Mouse (Mus musculus): Measurements from ENCODE around the gene Dlx3. TPM values are rescaled to one million over a fixed set of nuclear protein-coding genes. Genes with fewer than 3 reads are reported as not detected.

Gene Dlx3
- polyA plus RNA-seq, 1 experiment from 2014 or later: 3.0 TPM

DNA sequence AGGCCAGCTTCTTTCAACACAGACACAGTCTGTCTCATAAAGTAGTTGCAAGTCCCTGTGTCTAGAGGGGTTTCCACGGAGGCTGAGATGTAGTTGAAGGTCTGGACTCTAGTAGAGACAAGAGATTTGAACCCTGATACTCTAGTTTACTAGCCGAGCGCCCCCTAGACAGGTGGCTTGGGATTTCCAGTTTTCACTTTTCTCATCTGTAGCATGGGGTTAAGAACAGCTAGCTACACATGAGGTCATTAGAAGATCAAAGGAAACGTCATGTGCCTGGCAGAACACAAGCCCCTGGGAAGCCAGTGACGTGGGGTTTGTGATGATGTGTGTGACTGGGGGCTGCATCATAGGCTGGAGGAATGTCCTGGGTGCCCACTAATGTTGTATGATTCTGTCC is 37.4 kb downstream of the Dlx3 start:
- H3K9me3 ChIP-seq (replicated peaks; ENCODE audit: control insufficient read depth, low read length): no peaks in the 10 kb centered on the region
- ATAC-seq (ENCODE audit: insufficient read depth, low FRiP score): no peak
- H3K4me3 ChIP-seq (replicated peaks; ENCODE audit: low read length): no peak overlapping the region
- no peak overlapping the region for H3K9ac ChIP-seq (ENCODE audit: low read length)
- no peaks in the 10 kb centered on the region for H3K36me3 ChIP-seq (ENCODE audit: control insufficient read depth, insufficient read depth, low read length)
- WGBS: 51% methylated on average over 5 of the region's 5 CpGs
- H3K27ac ChIP-seq (ENCODE audit: low read length): no peak overlapping the region
- no peak overlapping the region for H3K4me2 ChIP-seq (ENCODE audit: low read depth, low read length)
- H3K27me3 ChIP-seq (ENCODE audit: control insufficient read depth, insufficient read depth, low read length): 0 out of 2 replicates have a peak, but pooled peaks cover 6% of the 10 kb centered on the region
- H3K4me1 ChIP-seq (ENCODE audit: control insufficient read depth, insufficient read depth, low read length): no peaks in the 10 kb centered on the region

DNA sequence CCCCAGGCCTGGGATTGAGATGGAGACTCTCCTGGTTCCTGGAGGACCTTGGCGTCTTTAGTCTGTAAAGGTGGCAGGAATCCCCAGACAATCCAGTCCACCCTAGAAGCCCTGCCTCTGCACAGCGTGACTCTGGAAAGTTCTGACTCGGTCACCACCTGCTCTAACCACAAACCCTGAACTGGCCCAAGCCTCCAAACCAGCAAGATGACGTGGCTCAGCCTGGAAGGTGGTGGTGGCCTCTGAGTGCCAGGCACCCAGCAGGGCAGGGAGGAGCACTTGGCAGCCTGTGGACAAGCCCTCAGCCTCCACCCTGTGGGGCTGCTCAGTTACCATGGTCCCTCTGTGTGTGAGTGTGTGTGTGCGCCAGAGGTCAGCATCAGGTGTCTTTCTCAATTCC is 38.0 kb downstream of the Dlx3 start:
- Histone ChIP-seq H3K4me2 (ENCODE audit: low read depth, low read length) (no peak overlapping the region), H3K4me3 (replicated peaks; ENCODE audit: low read length) (no peak overlapping the region), H3K27ac (ENCODE audit: low read length) (no peak overlapping the region), H3K9me3 (replicated peaks; ENCODE audit: control insufficient read depth, low read length) (no peaks in the 10 kb centered on the region), H3K27me3 (ENCODE audit: control insufficient read depth, insufficient read depth, low read length) (0 out of 2 replicates have a peak, but pooled peaks cover 6% of the 10 kb centered on the region), H3K9ac (ENCODE audit: low read length) (no peak overlapping the region), H3K4me1 (ENCODE audit: control insufficient read depth, insufficient read depth, low read length) (no peaks in the 10 kb centered on the region), H3K36me3 (ENCODE audit: control insufficient read depth, insufficient read depth, low read length) (no peaks in the 10 kb centered on the region)
- 80% methylated on average over 5 of the region's 5 CpGs for WGBS
- no peak for ATAC-seq (ENCODE audit: insufficient read depth, low FRiP score)

DNA sequence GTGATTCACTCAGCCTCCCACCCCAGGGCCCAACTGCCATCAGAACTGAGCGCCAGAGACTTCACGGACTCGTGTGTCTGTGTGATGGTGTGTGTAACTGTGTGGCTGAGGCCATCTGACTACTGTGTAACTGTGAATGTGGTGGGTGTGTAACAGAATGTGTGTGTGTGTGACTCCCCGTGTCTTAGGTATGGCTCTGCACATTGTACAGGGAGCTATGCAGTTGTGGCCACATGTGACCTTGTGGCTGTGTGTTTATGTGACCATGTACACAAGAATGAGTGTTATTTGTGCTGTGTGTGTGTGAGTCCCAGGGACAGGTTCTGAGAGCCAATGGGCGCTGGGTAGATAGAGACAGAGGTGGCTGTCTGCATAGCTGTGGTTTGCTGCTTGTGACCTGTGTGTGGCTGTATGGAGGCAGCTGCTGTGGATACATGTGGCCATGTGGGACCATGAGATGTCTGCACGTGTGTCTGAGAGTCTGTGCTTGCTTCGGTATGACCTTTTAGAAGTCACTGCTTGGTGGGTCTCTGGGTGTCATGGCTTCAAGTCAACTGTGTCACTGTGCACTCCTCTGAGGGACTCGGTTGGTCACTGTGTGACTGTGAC is 39.9 kb downstream of the Dlx3 start:
- 83% methylated on average over 8 of the region's 8 CpGs for WGBS
- H3K9ac ChIP-seq (ENCODE audit: low read length): no peak overlapping the region
- no peaks in the 10 kb centered on the region for H3K9me3 ChIP-seq (replicated peaks; ENCODE audit: control insufficient read depth, low read length)
- no peaks in the 10 kb centered on the region for H3K4me1 ChIP-seq (ENCODE audit: control insufficient read depth, insufficient read depth, low read length)
- no peak overlapping the region for H3K27ac ChIP-seq (ENCODE audit: low read length)
- 0 out of 2 replicates have a peak, but pooled peaks cover 2% of the 10 kb centered on the region for H3K27me3 ChIP-seq (ENCODE audit: control insufficient read depth, insufficient read depth, low read length)
- no peak overlapping the region for H3K4me3 ChIP-seq (replicated peaks; ENCODE audit: low read length)
- no peak overlapping the region for H3K4me2 ChIP-seq (ENCODE audit: low read depth, low read length)
- no peaks in the 10 kb centered on the region for H3K36me3 ChIP-seq (ENCODE audit: control insufficient read depth, insufficient read depth, low read length)
- no peak for ATAC-seq (ENCODE audit: insufficient read depth, low FRiP score)

DNA sequence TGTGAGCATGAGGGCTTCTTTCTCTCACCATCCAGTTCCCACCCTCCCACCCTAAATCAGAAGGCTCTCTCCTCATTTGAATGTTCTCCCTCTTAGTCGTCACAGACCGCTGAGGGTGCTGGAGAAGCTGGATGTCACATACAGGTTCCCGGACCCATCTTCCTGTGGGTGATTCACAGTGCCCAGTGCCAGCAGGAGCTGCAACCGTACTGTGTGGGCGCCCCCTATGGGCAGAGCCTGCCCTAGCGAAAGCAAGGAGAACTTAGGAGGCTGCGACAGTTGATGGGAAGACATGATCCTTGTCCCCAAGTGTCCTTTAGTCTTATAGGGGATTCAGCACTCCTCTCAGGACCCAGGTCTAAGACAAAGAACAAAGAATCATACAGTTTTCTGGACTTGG is 40.8 kb downstream of the Dlx3 start:
- Histone ChIP-seq H3K4me3 (replicated peaks; ENCODE audit: low read length) (no peak overlapping the region), H3K4me2 (ENCODE audit: low read depth, low read length) (no peak overlapping the region), H3K27ac (ENCODE audit: low read length) (no peak overlapping the region), H3K9ac (ENCODE audit: low read length) (no peak overlapping the region), H3K9me3 (replicated peaks; ENCODE audit: control insufficient read depth, low read length) (no peaks in the 10 kb centered on the region), H3K27me3 (ENCODE audit: control insufficient read depth, insufficient read depth, low read length) (0 out of 2 replicates have a peak, but pooled peaks cover 2% of the 10 kb centered on the region), H3K4me1 (ENCODE audit: control insufficient read depth, insufficient read depth, low read length) (no peaks in the 10 kb centered on the region), H3K36me3 (ENCODE audit: control insufficient read depth, insufficient read depth, low read length) (no peaks in the 10 kb centered on the region)
- WGBS: 51% methylated on average over 7 of the region's 7 CpGs
- no peak for ATAC-seq (ENCODE audit: insufficient read depth, low FRiP score)

DNA sequence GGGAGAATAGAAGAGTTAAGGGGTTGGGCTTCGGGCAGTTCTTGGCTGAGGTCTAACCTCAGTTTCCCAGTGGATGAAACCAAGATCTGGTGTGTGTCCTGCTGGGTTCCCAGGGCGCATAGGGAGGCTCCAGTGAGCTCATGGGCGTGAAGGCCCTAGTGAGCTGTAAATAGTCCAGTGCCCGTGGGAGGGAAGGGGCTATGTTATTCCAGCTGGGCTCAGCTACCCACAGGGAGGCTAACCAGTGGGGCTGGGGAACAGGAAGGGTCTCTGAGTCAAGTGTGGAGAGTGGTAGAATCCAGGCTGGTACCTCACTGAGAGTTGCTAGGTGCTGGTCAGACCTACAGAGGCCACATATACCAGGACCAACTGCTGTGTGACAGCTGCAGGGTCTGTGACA is 41.8 kb downstream of the Dlx3 start:
- ATAC-seq (ENCODE audit: insufficient read depth, low FRiP score): no peak
- 65% methylated on average over 4 of the region's 4 CpGs for WGBS

DNA sequence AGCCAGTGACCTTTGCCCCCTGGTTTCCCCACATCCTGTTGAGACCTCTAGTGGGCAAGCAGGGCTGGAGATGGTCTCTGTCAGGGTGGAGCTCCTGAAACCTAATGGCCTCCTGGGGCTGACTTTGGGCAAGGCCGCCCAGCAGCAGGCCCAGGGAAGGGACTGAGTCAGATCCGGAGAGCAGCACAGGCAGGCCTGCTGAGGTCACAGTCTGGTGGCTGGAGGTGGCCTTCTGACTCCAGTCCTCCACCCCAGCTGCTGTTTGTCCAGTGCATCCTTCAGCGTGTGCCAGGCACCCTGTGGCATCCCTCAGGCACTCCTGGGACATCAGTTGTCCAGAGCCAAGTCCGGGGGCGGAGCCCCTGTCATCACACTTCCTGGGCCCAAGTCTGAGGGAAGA is 45.9 kb downstream of the Dlx3 start:
- Histone ChIP-seq H3K9me3 (replicated peaks; ENCODE audit: control insufficient read depth, low read length) (no peaks in the 10 kb centered on the region), H3K36me3 (ENCODE audit: control insufficient read depth, insufficient read depth, low read length) (no peaks in the 10 kb centered on the region), H3K27me3 (ENCODE audit: control insufficient read depth, insufficient read depth, low read length) (no peaks in the 10 kb centered on the region), H3K4me1 (ENCODE audit: control insufficient read depth, insufficient read depth, low read length) (no peaks in the 10 kb centered on the region), H3K4me3 (replicated peaks; ENCODE audit: low read length) (no peak overlapping the region), H3K4me2 (ENCODE audit: low read depth, low read length) (no peak overlapping the region), H3K27ac (ENCODE audit: low read length) (no peak overlapping the region), H3K9ac (ENCODE audit: low read length) (no peak overlapping the region)
- WGBS: 86% methylated on average over 5 of the region's 5 CpGs
- ATAC-seq (ENCODE audit: insufficient read depth, low FRiP score): no peak

More for the DNA sequence above, 41.8 kb downstream of the Dlx3 start:
- Histone ChIP-seq H3K27me3 (ENCODE audit: control insufficient read depth, insufficient read depth, low read length) (0 out of 2 replicates have a peak, but pooled peaks cover 2% of the 10 kb centered on the region), H3K9ac (ENCODE audit: low read length) (no peak overlapping the region), H3K27ac (ENCODE audit: low read length) (no peak overlapping the region), H3K4me2 (ENCODE audit: low read depth, low read length) (no peak overlapping the region), H3K9me3 (replicated peaks; ENCODE audit: control insufficient read depth, low read length) (no peaks in the 10 kb centered on the region), H3K4me3 (replicated peaks; ENCODE audit: low read length) (no peak overlapping the region), H3K4me1 (ENCODE audit: control insufficient read depth, insufficient read depth, low read length) (no peaks in the 10 kb centered on the region), H3K36me3 (ENCODE audit: control insufficient read depth, insufficient read depth, low read length) (no peaks in the 10 kb centered on the region)

Other genes starting within 250 kb of the Dlx3 start
- gene Col1a1, start 183.9 kb upstream of the Dlx3 start, polyA plus RNA-seq (2015; fragmentation: Nextera tagmentation; extraction: Ambion mirVana): 2,066 and 2,076 TPM in 2 replicates
- gene Hils1, start 152.5 kb upstream of the Dlx3 start, polyA plus RNA-seq (2015; fragmentation: Nextera tagmentation; extraction: Ambion mirVana): not detected in 2 replicates
- 0.41 and 3.2 TPM in 2 replicates for gene Sgca, start 143.8 kb upstream of the Dlx3 start, polyA plus RNA-seq (2015; fragmentation: Nextera tagmentation; extraction: Ambion mirVana)
- 6.6 and 8.0 TPM in 2 replicates for gene Ppp1r9b, start 129.1 kb upstream of the Dlx3 start, polyA plus RNA-seq (2015; fragmentation: Nextera tagmentation; extraction: Ambion mirVana)
- gene Samd14, start 110.2 kb upstream of the Dlx3 start, polyA plus RNA-seq (2015; fragmentation: Nextera tagmentation; extraction: Ambion mirVana): 14.7 and 15.9 TPM in 2 replicates
- 37.9 and 39.3 TPM in 2 replicates for gene Pdk2, start 78.8 kb upstream of the Dlx3 start, polyA plus RNA-seq (2015; fragmentation: Nextera tagmentation; extraction: Ambion mirVana)
- 19.4 and 19.9 TPM in 2 replicates for gene Itga3, start 43.3 kb upstream of the Dlx3 start, polyA plus RNA-seq (2015; fragmentation: Nextera tagmentation; extraction: Ambion mirVana)
- gene Dlx4, start 26.1 kb downstream of the Dlx3 start, polyA plus RNA-seq (2015; fragmentation: Nextera tagmentation; extraction: Ambion mirVana): 0.99 and 1.7 TPM in 2 replicates
- 0.10 and 0.24 TPM in 2 replicates for gene Tac4, start 141.4 kb downstream of the Dlx3 start, polyA plus RNA-seq (2015; fragmentation: Nextera tagmentation; extraction: Ambion mirVana)
- gene Kat7, start 190.1 kb downstream of the Dlx3 start, polyA plus RNA-seq (2015; fragmentation: Nextera tagmentation; extraction: Ambion mirVana): 59.3 and 66.0 TPM in 2 replicates
- 11.6 and 13.9 TPM in 2 replicates for gene Fam117a, start 216.9 kb downstream of the Dlx3 start, polyA plus RNA-seq (2015; fragmentation: Nextera tagmentation; extraction: Ambion mirVana)